Mouse (Mus musculus): ENCODE data around the gene Sv2c. TPM values are rescaled to one million over a fixed set of nuclear protein-coding genes. Genes with fewer than 3 reads are reported as not detected.
"Not testable (repeated sequence)": the region's sequence is repeated elsewhere in the genome, so short reads cannot be mapped to it uniquely, and the experiment has no call there.

The Sv2c gene
- total RNA-seq, 2 experiments from 2014 or later = not detected

DNA sequence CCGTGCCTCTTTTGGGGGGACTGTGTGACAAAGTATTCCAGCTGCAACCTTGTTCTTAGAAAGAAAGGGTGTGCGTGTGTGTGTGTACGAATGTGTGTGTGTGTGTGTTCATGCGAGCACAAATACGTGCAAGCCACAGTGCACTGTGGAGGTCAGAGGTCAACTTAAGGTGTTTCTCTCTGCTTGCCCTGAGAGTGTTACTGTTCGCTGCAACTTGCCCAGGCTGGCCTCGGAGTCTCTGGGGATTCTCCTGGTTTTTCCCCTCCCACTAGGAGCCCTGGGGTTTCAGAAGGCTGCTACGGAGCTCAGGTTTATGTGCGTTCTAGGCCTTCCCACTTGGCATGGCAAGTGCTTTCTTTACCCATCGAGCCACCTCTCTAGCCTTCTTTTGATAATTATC is 157.2 kb downstream of the Sv2c start:
- no peak for ATAC-seq (replicated peaks; ENCODE audit: poor library complexity, severe bottlenecking)

DNA sequence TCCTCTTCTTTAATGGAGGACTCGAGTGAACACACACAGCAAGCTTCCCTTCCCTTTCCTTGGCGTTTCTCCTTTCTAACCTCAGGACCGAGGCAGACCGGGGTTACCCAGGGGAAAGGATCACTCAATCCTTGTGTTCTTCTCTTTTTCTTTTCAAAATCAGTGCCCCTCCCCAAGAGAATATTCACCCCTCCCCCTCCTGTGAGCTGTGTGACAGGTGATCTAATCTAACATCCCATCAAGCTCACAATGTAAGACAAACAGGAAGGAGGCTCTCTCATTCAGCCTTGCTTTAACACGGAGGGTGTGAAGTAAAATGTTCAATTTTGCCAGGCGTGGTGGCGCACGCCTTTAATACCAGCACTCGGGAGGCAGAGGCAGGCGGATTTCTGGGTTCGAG is 158.3 kb downstream of the Sv2c start:
- no peak for ATAC-seq (replicated peaks; ENCODE audit: poor library complexity, severe bottlenecking)

DNA sequence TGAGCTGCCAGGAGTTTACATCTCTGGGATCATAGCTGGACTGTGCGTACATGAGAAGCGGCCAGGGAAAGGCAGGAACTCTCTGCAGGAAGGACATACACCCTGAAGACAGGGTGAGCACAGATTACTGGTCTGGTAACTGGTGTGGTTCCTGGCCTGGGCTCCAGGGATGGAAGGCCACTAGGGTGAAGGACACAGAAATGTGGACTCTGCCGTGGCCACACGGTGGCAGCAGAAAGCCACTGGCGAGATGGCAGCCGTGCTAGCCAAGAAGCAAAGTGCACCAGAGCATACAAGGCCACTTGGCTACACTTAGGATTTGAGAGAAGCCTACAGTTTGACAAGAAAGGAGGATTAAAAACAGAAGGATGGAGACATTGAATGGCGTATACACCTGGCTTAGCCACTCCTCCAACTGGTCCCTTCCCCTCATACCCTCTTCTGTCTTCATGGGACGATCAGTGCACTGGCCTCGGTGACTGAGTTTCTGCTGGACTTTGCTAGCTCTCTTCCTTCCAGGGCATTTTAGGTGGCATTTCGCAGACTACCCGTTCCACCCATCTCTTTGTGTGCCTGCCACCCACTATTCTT is 158.9 kb downstream of the Sv2c start:
- peak; percentile 95 for ATAC-seq (replicated peaks; ENCODE audit: poor library complexity, severe bottlenecking)

DNA sequence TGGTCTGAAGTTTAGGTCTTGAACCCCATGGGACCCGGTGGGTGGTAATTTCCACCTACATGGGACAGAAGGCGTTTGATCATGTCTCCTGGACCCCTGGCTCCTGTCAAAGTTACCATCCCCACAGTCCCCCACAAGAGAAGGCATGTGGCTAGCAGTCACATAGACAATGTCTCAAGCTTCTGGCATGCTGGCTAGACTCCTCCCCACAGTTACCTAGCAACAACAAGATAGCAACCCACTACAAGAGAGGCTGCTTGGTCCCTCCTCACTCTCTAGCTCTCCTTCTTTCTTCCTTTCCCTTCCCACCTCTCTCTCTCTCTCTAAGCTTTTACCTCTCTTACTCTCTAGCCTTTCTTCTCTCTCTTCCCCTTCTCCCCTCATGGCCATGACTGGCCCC is 164.3 kb downstream of the Sv2c start:
- ATAC-seq (replicated peaks; ENCODE audit: poor library complexity, severe bottlenecking) = not testable (repeated sequence)

DNA sequence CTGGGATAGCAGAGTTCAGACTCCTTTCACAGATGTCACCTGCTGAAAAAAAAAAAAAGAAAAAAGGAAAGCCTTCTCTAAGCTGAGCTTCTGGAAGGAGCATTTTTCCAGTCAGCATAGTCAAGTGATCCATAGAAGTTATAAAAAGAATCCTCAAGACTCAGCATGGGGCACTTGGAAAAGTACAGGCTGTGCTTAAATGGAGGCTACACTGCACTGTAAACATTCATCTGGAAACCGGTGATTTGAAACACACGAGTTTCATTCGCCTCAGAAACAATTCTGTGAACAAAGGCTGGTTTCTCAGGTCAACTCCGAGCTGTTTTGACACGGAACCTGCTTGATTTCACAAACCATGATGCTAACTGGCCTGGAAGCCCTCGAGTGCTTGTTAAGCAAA is 165.6 kb downstream of the Sv2c start:
- no peak for ATAC-seq (replicated peaks; ENCODE audit: poor library complexity, severe bottlenecking)

DNA sequence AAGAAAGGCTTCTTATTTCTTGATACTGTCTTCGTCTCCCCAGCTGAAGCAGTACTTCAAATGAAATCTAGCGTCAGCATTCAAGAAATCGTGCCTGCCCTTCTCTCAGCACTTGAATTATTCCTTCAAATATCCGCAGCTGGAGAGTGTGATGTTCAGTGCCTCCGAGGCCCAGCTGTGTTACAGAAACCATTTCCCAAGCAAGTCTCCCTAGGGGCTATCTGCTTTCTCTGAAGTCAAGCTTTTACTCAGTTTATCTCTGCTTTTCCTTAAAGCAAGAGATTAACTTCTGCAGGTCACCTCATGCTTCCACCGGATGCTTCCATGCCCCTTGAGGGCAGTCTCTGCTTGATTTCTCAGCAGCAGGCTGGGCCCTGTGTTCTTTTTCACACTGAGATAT is 166.8 kb downstream of the Sv2c start:
- no peak for ATAC-seq (replicated peaks; ENCODE audit: poor library complexity, severe bottlenecking)

DNA sequence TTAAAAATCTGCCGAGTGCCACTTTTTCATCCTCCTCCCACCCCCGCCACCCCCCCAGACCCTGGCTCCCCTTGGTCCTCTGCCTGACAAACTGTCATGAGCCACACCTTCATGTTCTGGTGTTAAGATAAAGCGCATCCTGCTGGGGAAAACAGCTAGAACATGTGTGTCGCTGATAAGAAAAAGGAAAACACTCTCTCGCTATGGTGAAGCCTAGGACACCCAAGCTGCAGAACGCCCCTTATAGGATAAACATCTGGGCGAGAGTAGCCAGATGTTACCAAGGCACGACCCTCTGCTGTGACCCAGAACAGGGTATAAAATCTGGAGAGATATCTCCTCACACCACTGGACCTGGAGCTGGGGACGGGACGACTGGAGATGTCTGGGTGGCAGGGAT is 167.2 kb downstream of the Sv2c start:
- ATAC-seq (replicated peaks; ENCODE audit: poor library complexity, severe bottlenecking) = no peak

DNA sequence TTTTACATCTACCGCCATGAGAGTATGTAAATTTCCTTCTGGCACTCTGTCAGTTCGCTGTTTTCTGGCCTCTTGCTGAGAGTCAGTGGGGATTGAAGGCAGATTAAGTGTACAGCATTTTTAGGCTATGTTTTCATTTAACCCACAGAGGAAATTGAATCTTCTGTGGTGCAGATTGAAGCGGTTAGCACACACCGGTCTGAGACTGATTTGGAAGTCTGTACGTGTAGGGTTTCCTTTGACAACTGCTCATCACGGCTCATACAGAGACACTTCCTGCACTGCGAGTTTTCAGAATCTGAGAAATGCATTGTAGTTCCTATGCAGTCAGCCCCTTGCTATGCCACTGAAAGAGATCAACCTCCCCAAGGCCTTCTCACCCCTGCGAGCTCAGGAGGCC is 168.2 kb downstream of the Sv2c start:
- no peak for ATAC-seq (replicated peaks; ENCODE audit: poor library complexity, severe bottlenecking)

DNA sequence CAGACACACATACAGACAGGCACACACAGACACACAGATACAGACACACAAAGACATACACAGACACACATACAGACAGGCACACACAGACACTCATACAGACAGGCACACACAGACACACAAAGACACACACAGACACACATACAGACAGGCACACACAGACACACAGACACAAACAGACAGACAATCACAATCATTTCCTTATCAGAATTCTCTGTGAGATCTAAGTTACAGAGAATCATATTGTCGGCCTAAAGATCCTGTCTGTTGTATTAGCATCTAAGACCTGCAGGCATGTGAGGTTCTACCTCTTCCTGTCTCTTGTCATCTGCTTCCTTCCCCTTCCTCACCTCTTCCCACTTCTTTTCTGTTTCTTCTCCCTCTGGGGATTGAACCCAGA is 168.7 kb downstream of the Sv2c start:
- no peak for ATAC-seq (replicated peaks; ENCODE audit: poor library complexity, severe bottlenecking)

DNA sequence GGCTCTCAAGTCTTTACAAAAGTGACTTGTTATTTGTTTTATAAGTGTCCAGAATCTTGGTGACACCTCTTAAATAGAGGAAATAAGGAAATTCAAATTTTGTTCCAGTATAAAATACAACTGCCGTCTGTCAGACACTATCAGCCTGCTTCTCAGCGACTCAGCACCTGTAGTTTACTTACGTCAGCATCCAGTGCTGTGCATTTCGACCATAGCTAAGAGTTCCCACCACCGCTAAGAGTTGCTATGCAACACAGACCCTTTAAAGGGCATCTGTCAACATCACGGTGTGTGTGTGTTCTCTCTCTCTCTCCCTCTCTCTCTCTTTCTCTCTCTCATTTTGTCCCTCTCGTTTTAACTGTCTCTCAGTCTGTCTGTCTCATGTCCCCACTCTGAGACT is 170.5 kb downstream of the Sv2c start:
- no peak for ATAC-seq (replicated peaks; ENCODE audit: poor library complexity, severe bottlenecking)

DNA sequence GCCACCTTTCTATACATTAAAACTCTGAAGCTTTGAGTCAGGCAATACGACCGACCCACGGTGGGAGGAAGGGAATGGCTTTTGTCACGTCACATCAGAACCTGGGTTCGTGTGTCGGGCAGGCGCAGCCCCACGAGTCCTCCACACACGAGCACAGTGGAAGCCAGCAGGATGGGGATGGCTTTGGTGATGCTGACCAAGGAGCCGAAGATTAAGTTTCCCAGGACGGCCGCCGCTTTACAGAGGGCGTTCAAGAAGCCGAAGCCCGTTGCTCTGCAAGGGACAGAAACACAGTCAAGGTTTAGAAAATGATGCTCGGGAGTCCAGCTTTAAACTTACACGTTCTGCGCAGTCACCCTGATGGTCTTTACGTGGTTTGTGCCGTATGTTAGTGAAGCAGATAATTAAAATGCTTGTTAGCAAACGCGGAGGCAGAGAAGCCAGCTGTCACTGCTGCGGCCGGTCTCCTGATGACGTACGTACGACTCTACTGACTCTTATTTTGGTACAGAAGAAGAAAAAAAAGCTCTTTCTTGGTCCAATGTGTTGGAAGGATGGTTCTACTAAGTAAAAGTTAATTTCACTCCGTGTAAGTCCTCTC is 171.1 kb downstream of the Sv2c start:
- no peak for ATAC-seq (replicated peaks; ENCODE audit: poor library complexity, severe bottlenecking)

DNA sequence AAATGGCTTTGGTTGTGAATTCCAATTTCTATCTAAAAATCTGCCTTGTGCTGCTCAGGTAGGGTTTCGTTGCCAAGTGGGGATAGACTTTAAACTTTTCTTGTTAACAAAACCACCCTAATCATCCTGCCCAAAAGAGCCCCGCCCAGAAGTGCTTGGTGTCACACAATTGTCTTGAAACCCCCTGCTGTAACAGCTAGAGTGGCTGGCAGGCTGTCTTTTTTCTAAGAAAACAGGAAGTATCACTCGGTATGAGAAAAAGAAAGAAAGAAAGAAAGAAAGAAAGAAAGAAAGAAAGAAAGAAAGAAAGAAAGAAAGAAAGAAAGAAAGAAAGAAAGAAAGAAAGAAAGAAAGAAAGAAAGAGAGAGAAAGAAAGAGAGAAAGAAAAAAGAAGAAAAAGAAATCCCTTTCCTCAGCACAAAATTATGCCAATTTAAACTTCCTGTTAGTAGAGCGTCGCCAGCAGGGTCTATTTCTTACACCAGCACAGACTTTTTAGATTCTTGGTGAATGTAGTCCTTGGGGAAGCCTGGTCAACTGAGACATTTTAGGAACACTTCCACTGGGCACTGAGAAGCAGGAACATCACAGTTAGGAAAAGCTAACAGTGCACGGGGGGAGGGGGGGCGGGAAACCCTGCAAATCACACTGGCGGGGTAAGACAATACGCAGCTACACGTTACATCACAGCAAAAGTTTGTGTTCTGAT is 171.7 kb downstream of the Sv2c start:
- ATAC-seq (replicated peaks; ENCODE audit: poor library complexity, severe bottlenecking) = peak; percentile 49

DNA sequence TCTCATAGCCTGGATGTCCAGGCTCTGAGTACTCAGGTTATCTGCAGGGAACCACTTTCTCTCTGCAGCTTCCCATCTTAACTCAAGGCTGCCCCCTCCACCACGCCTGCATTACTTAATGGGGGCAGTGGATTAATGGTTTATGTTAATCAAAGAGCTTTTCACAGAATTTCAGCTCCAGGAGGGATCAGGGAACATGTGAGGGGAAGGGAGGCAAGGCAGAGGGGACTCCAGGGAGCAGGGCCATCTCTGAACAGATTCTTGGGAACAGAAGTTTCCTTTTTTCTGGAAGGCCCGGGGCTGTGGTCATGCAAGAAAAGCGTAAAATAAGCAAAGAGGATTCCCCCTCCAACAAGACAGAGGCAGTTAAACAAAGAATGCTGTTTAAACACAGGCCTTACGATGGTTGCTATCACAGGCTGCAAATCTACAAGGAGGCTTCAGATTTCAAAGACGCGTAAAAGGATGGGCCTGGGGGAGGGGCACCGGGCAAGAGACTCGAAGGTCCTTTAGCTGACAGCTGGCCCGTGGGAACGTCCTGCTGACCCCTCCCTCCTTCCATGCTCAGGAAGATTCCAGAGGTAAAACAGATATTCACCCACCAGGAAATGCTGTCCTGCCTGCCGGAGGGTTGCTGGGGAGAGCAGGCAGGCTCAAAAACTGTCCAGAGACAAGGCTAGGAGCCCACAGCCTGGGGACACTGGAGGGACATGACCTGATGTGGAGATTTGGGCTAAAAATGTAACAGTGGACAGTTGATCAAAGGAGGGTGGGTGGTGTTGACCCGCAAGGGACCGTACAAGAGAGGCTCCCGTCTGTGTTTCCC is 172.5 kb downstream of the Sv2c start:
- no peak for ATAC-seq (replicated peaks; ENCODE audit: poor library complexity, severe bottlenecking)

DNA sequence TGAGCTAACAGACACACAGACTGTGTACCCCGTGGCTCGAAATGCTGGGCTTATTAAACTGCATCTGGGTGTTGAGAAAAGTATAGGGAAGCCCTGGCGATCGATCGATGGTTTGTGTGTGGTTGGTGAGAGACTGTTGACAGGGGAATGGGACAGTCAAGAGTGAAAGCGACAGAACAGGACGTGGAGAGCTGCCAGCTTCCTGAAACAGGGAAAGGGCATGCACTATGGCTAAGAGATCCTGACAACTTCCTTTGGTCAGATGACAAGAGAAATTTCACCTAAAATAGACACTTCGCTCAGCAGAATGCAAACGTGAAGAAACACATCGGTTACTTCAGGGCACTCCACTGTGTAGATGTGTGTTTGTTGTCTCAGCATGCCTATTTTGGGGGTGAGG is 175.2 kb downstream of the Sv2c start:
- ATAC-seq (replicated peaks; ENCODE audit: poor library complexity, severe bottlenecking) = peak; percentile 72

DNA sequence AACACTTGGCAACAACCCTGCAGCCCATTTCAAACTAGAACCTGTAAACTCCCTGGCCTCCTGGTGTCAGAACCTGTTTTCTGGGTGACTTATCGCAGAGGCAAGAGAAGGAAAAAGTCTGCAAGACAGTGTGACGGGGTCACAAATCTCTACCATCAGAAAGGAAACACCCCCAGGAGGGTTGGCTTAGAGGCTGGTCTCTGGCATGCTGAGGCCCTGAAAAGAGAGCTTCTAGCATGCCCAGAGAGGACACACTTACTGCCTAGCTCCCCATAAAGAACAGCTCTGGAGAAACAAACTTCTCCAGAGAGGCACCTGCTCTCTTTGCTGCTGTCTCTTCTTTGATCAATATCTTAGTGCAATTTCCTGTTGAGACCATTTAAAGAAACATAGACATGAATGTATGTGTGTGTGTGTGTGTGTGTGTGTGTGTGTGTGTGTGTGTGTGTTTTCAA is 176.0 kb downstream of the Sv2c start:
- ATAC-seq (replicated peaks; ENCODE audit: poor library complexity, severe bottlenecking) = no peak

DNA sequence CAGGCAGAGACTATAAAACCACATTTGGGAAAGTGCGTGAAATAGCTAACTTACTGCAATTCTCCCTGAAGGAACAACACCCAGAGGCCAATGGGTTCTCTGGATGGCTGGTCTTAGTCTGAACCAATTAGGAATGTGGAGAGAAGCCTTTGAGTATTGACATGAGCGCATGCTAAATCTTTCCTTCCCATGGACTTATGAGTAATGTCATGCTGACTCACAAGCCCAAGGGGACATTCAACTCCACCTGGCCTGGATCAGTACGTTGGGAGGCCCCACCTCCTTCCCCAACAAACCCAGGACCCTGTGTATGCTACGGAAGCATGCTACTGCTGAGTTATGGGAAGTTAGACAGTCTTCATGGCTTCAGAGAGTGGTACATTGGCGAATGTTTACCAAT is 177.2 kb downstream of the Sv2c start:
- ATAC-seq (replicated peaks; ENCODE audit: poor library complexity, severe bottlenecking) = no peak

DNA sequence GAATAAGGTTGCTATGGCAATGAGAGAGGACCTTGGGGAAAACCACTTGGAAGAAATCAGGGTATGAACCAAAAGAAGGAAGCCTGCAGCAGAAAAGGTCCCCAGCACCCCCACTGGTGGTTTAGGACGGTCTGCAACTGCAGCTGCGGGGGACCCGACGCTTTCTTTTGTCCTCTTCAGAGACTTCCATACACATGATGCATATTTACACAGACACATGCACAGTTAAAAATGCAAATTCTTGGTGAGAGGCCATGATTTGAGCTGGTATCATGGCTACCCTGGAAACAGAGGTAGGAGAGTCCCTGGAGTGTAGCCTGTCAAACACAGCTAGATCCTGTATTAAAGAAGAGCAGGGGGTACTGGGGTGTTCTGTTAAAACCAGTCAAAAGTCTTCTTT is 178.7 kb downstream of the Sv2c start:
- ATAC-seq (replicated peaks; ENCODE audit: poor library complexity, severe bottlenecking) = no peak

DNA sequence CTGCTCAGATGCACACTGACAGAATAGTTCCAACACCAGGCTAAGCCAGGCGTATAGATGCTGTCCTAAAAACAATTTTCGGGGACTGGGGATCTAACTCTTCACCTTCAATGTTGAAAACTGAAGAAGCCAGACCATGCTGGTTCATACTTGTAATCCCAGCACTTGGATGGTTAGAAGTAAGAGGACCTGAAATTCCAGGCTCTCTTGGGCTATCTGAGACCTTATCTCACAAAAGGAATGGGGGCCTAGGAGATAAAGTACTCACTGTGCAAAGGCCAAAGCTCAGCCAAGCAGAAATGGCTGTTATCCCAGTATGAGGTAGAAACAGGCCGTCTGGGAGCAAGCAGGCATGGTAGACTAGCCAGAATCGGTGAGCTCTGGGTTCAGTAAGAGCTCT is 180.1 kb downstream of the Sv2c start:
- ATAC-seq (replicated peaks; ENCODE audit: poor library complexity, severe bottlenecking) = no peak

DNA sequence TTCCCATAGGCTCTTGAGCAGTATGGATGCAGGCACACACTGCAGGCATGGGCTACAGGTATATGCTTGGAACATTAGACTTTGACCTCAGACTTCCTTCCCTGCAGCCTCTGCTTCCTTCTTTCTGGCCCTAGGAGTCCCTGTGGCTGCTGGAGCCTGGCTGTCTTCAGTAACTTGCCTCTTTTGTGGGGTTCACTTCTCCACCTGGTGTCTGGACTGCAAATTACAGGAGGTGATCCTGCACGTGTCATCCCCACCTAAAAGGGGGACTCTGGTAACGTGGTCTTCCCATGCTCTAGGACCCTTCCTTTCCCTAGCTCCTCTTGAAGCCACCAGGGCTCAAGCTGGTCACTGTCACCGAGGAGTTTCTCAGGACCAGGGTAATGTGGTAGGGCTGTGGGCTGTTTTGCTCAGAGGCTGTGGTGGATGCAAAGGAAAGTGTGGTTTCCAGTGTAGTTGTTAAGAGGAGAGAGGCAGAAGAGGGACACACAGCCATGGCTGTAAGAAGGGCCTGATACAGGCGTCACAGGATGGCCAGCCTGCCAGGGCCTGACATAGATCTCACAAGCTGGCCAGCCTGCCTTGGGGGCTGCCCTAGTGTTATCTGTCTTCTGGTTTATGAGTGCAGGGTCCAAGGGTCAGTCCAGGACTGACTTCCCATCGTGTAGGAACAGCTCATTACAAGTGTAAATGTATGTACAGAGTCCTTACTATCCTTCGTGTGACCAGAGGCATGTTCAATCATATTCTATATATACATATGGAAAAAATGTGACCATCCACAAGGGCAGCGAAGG is 181.1 kb downstream of the Sv2c start:
- ATAC-seq (replicated peaks; ENCODE audit: poor library complexity, severe bottlenecking) = peak; percentile 77

DNA sequence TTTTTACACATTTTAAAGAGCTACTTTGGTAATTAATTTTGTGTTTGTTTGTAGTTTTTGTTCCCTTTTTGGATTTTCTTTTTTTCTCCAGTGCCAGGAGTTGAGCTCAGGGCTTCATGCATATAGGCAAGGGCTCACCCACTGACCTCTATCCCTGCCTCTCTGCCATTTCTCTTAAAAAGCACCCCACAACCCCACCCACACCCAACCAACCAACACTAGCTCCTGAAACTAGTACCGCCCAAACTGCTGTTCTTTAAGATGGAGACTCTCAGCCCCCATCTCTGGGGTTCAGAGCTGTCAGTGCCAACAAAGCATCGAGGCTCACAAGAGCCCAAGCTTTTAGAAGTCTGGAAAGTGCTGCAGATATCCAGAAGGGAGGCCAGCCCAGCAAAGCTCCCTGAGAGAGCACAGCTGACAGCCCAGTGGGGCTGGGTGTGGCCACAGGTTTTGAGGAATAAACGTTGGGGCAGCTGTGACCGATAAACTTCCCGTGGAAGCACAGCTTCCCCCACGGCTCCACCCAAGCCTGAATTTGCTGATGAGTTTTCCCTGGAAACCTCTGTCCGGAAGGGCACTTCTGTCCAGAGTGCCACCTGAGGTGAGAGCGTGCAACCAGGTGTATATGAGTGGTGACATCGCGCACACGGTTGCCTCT is 181.8 kb downstream of the Sv2c start:
- no peak for ATAC-seq (replicated peaks; ENCODE audit: poor library complexity, severe bottlenecking)
